Mouse (Mus musculus) cerebellum, adult 11 months (tissue): ENCODE data around the gene Gm4756.
"Not testable (repeated sequence)": the region's sequence is repeated elsewhere in the genome, so short reads cannot be mapped to it uniquely, and the experiment has no call there.

Experiments used
- DNase-seq: peaks from one replicate; pipeline ENCODE4 v3.0.0; 2022

Gene Gm4756

DNA sequence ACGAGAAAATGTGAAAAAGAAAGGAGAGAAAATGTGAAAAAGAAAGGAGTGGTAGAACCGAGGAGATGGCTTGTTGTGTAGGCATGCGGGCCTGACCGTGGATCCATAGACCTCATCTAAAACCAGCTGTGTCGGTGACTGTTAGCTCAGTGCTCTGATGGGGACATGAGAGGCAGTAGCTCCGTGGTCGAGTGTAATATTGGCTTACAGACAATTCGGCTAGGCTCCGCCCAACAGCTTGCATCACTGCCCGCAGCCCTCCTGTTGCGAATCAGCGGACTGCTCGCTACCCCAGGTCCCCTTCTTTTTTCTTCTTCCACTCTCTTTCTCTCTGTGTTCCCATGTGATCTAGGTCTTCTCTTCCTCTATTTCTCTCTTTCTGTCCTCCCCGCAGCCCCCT lies 540 bp downstream of the Gm4756 start:
- no peak for DNase-seq

- DNase-seq: no peak
Measured at GRCm38 (mm10) chr12:72638025-72638424, 11.4 kb downstream of the Gm4756 start.

- no peak for DNase-seq
Measured at GRCm38 (mm10) chr12:72628751-72629150, 20.7 kb downstream of the Gm4756 start.

DNA sequence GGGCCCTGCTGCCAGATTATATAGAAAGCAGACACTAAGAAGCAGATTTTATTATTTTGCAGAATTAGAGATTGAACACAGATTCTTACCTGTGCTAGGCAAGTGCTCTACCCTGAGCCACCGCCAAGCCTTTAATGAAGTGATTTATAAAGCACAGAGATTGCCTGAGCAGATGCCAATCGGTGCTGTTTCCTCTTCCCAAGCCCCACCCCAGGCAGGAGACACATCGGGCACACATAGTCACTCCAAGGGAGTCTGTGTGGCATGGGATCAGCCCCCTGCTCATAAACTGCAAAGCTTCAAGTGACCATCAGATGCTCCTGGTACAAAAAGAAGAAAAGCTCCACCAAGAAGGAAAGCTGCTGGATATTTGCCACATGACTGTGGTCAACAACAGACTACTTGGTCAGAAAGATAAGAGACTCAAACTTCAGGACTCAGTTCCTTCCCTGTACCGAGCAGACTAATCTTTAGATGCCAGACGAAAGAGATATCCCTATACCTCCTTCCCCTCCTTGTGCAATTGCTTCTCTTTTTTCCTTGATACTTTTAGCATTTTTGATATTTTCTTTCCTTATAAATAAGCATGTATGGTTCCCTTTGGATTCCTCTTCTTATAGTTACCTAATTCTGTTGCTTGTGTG lies 26.5 kb downstream of the Gm4756 start:
- no peak for DNase-seq

GRCm38 (mm10) chr12:72621441-72621840 lies 28.0 kb downstream of the Gm4756 start:
- no peak for DNase-seq

DNA sequence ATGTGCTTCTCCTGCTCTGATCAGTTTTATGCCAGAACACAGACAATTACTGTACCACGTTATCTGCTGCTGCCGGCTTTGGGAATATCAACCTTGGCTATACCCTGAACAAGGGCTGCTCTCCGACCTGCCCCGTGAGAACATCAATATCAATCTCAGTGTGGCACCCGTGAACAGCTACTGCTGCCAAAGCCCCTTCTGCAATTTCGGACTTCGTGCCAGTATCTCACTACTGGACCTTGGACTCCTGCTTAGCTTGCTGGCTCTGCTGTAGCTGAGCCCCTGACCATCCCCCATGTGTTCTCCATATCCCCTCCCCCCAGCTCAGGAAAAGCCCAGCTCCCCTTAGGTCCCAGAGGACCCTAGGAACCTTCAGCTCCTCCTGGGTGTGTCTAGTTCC lies 28.6 kb downstream of the Gm4756 start:
- DNase-seq: no peak

DNA sequence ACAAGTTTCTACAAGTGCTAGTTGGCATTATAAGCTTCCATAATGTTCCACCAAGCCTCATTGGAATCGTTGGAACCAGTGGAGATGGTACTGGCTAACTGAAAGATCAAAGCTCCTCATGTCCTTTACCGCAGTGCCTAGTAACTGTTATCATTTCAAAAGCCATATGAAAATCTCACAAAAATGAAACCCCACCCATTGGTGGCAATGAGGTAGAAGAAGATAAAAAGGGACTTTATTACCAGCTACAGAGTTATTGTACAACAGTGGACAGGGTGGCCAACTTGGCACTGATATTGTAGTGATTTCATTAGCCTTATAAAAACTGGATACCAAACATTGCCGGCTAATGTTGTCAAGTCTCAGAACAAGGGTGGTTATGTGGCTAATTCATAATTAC lies 37.4 kb downstream of the Gm4756 start:
- no peak for DNase-seq

GRCm38 (mm10) chr12:72598731-72599130 lies 50.7 kb downstream of the Gm4756 start:
- DNase-seq: not testable (repeated sequence)

GRCm38 (mm10) chr12:72594001-72594400 lies 55.5 kb downstream of the Gm4756 start:
- DNase-seq: no peak

DNA sequence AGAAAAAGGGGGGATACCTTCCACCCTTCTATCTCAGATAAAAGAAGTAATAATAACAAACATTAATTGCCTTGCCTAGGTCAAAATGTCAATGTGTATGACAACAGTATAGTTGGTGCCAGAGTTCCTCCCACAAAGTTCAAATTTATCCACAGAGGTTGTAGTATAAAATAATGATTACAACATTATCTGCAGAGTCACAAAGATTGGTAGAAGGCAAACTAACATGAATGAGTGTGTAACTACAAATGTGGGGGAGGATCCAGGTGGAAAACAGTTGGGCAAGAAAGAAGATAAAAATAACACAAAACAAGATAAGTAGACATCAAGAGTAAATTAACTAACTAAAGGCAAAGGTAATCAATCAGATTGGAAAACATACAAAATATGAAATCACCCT lies 56.5 kb downstream of the Gm4756 start:
- DNase-seq: no peak

DNA sequence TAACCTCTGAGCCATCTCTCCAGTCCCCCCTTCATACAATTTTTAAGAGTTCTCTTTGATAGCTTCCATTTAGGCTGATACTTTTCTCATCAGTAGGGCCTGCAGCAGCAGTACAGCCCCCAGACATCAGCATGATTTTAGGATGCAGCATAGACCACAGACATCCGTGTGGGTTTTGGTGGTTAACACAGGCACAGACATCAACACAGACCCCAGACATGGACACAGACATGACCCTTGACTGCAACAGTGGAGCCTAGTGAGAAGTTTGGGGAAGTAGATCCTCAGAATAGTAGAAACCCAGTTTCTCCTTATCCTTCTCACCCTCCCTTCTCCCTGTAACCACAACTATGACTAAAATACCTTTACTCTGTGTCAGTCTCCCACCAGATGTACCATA lies 64.1 kb downstream of the Gm4756 start:
- no peak for DNase-seq

GRCm38 (mm10) chr12:72583099-72583498 lies 66.4 kb downstream of the Gm4756 start:
- DNase-seq: no peak

GRCm38 (mm10) chr12:72582021-72582420 lies 67.4 kb downstream of the Gm4756 start:
- DNase-seq: no peak

DNA sequence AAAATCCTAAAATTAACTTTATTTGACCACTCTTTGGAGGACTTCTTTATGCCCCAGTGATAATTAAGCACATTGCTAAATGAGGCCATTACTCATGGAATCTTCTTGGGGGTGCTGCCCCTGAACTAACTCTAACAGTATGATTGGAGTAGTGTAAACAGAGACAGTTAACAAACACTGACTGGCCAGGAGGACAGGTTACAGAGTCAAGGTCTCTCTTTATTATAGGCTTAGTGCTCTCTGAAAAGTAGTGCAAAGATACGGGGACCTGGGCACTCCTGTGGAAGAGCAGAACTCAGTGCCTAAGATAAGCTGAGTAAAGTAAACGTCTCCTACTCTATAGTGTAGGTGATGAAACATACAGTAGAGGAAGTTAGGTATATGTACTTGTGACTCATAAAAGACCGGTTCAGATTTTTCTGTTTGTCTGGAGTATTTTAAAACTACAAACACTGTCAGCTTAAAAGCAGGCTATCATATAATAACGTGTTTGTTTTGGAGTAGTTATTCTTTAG lies 85.1 kb downstream of the Gm4756 start:
- no peak for DNase-seq

GRCm38 (mm10) chr12:72554347-72554746 lies 95.1 kb downstream of the Gm4756 start:
- DNase-seq: no peak

DNA sequence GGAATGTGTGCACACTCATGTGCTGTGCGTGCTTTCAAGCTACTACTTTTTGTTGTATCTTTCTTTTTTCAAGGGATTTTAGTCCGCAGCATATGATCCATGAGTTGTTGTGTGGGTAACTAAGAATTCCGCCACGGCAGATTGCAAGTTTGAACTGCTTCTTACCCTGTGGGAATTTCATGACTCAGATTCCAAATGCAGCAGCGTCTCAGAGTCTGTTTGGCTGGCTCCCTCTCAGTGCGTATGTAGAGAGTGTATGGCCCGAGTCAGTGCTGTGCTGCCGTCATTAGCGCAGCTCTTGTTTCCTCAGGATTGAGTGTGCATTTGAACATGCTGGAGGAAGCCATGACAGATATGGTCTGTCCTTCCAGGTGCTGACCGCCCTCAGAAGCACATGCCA lies 110.9 kb downstream of the Gm4756 start:
- DNase-seq: no peak

GRCm38 (mm10) chr12:72536021-72536597 lies 113.4 kb downstream of the Gm4756 start, which contains the start of gene Pcnx4:
TSS of gene Pcnx4 (plus strand) at chr12:72536383.
- peak; percentile 95 for DNase-seq

DNA sequence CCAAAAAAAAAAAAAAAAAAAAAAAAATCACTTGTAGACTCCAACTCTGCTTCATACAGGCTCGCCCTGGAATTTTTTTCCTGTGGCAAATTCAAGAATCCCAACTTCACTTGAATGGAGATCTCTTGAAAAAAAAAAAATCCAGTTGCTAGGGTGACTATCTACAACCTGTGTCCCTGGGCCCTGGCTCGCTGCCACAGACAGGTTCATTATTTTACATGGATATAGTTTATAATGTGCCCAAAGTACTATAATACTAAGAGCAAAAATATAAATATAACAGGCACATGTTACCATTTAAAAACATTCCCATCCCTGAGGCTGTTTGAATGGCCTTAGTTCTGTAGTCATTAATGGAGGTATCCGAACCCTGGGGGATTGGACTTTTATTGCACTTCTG lies 113.9 kb downstream of the Gm4756 start:
- peak; percentile 27 for DNase-seq

GRCm38 (mm10) chr12:72533986-72534385 lies 115.5 kb downstream of the Gm4756 start:
- no peak for DNase-seq

DNA sequence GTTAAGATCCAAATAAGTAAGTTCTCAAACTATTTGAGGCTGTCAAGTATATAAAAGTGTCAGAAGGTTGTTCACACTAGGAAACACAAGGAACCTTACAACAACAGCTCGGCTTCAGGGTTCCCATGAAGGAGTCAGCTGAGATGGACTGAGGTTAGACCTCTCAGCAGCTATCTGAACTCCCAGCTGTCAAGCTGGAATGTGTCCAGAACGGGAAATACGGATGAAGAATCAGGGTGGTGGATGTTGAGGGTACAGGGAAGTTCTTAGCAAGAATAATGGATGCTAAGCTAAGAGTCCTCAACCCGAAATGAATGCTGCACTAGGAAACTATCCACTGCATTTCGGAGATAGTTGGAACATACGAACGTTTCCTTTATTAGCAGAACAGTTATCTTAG lies 117.2 kb downstream of the Gm4756 start:
- no peak for DNase-seq
